Mouse (Mus musculus) megakaryocyte progenitor cell, adult 5-6 weeks (primary cell): ENCODE data around the gene Gpr137b. TPM values are rescaled to one million over a fixed set of nuclear protein-coding genes. Genes with fewer than 3 reads are reported as not detected.
"Not testable (repeated sequence)": the region's sequence is repeated elsewhere in the genome, so short reads cannot be mapped to it uniquely, and the experiment has no call there.

Source experiments
- ATAC-seq: replicated peaks from 2 replicates; pipeline ENCODE4 v1.8.0; 2016; ENCODE audit warnings: mild to moderate bottlenecking, moderate TSS enrichment, inconsistent platforms; ENCODE audit not compliant: poor library complexity
- total RNA-seq, 2 experiments: library from RNA; stranded (forward) in 1 of 2; stranded (reverse) in 1 of 2; fragments of 157-497, 149-512 nt in 1 of 2; fragments of 200-1000 nt in 1 of 2; gene quantifications; 2 replicates each; pipeline versions ENCODE4 v1.2.3 to v1.2.4; 2015 to 2017

Gene Gpr137b
- total RNA-seq, 2 experiments from 2014 or later, result 0.91 TPM; not detected in 1

- ATAC-seq, result peak; percentile 27; the same call in 1 of the 2 replicates
These were observed 22.4 kb downstream of the Gpr137b start for GRCm38 (mm10) chr13:13371436-13371835.

- ATAC-seq, result not testable (repeated sequence)
These were observed 27.4 kb downstream of the Gpr137b start for GRCm38 (mm10) chr13:13366371-13366770.

GRCm38 (mm10) chr13:13363536-13363935 is 30.3 kb downstream of the Gpr137b start:
- not testable (repeated sequence) for ATAC-seq

- not testable (repeated sequence) for ATAC-seq
These were observed 31.6 kb downstream of the Gpr137b start for GRCm38 (mm10) chr13:13362261-13362660.

GRCm38 (mm10) chr13:13360045-13360444 is 33.8 kb downstream of the Gpr137b start:
- peak; percentile 75 for ATAC-seq

- ATAC-seq, result not testable (repeated sequence)
These were observed 35.2 kb downstream of the Gpr137b start for GRCm38 (mm10) chr13:13358602-13359001.

- ATAC-seq, result not testable (repeated sequence)
These were observed 35.7 kb downstream of the Gpr137b start for GRCm38 (mm10) chr13:13358097-13358496.

GRCm38 (mm10) chr13:13352113-13352512 is 41.7 kb downstream of the Gpr137b start:
- not testable (repeated sequence) for ATAC-seq

- not testable (repeated sequence) for ATAC-seq
These were observed 43.1 kb downstream of the Gpr137b start for GRCm38 (mm10) chr13:13350681-13351080.

GRCm38 (mm10) chr13:13349288-13349687 is 44.5 kb downstream of the Gpr137b start:
- ATAC-seq, result peak; percentile 68

GRCm38 (mm10) chr13:13347634-13348412 is 46.0 kb downstream of the Gpr137b start:
- not testable (repeated sequence) for ATAC-seq

- ATAC-seq, result not testable (repeated sequence)
These were observed 56.5 kb downstream of the Gpr137b start for GRCm38 (mm10) chr13:13337361-13337760.

GRCm38 (mm10) chr13:13328876-13329275 is 64.9 kb downstream of the Gpr137b start:
- peak; percentile 85 for ATAC-seq

Other genes starting within 250 kb of the Gpr137b start
- gene Prl2c5, start 211.3 kb downstream of the Gpr137b start, total RNA-seq (2015), result not detected in 2 replicates
- gene Prl2c5, start 211.3 kb downstream of the Gpr137b start, total RNA-seq (2017), result not detected in 2 replicates
- gene Nid1, start 43.5 kb upstream of the Gpr137b start, total RNA-seq (2015), result not detected in 2 replicates
- gene Nid1, start 43.5 kb upstream of the Gpr137b start, total RNA-seq (2017), result under 0.01 TPM in 1 of 2 replicates, not detected in the other
- gene Lyst, start 196.4 kb upstream of the Gpr137b start, total RNA-seq (2015), result 55.4 and 68.7 TPM in 2 replicates
- gene Lyst, start 196.4 kb upstream of the Gpr137b start, total RNA-seq (2017), result 48.7 and 55.6 TPM in 2 replicates